In the genomic region with DNA sequence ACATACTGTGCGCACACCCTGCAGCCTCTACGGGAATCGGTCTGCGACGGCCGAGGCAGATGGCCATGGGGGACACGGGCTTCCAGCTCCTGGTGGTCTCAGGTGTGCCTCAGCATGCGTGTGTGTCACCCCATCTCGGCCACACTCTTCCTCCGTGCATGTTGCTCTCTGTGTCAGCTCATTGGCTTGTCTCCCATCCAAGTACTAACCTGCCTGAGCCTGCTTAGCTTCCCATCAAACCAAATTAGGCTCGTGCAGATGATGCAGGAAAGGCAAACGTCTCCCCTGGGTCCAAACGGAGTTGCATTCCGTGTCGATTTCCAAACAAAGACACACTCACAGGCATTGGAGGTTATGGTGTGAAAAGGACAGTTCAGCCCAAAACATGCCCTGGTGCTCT, we compare ENCODE assay signal across 13 mouse cellular contexts.
DNase-seq lines count a peak whose midpoint lies in the region; ATAC-seq and TF ChIP-seq lines count a peak whose summit lies in the region.
"Had no signal": no experiment of that assay in that cellular context is flagged by ENCODE, and none has a peak within 500 bp of the region (broad histone marks: within the 10 kb centered on the region; RNA-seq: fewer than 3 reads in every experiment).

No protein-coding gene starts in this region.

- H3K27ac ChIP-seq in embryonic facial prominence, embryonic 15.5 days (replicated peaks) = no peak overlapping the region
- peak overlapping the region; percentile 16; the same call in 1 of the 2 replicates for H3K27ac ChIP-seq in limb, embryonic 10.5 days
- no peak overlapping the region for H3K27ac ChIP-seq in kidney, embryonic 16.5 days (ENCODE audit: low read length)
- H3K27ac ChIP-seq: kidney, postnatal 0 days; limb, embryonic 12.5 days had no signal

- no peaks in the 10 kb centered on the region for H3K9me3 ChIP-seq in embryonic facial prominence, embryonic 15.5 days (replicated peaks)
- H3K9me3 ChIP-seq in limb, embryonic 10.5 days (replicated peaks) = no peaks in the 10 kb centered on the region
- H3K9me3 ChIP-seq in kidney, embryonic 16.5 days (ENCODE audit: low read length) = no peaks in the 10 kb centered on the region
- H3K9me3 ChIP-seq: heart, embryonic 12.5 days; limb, embryonic 12.5 days; megakaryocyte, embryonic 14.5 days had no signal

- TF ChIP-seq CTCF in brain, embryonic 14.5 days (IDR thresholded peaks at IDR 0.05; ENCODE audit: borderline replicate concordance, extremely low read depth, insufficient read depth, insufficient read length) = no peak

- intact Hi-C loops in gastrocnemius, postnatal 36 days (cut with DNase I) = no loop called here

- H3K27me3 ChIP-seq in embryonic facial prominence, embryonic 15.5 days = no peaks in the 10 kb centered on the region
- H3K27me3 ChIP-seq in limb, embryonic 10.5 days (ENCODE audit: low read depth, poor library complexity, severe bottlenecking) = no peaks in the 10 kb centered on the region
- H3K27me3 ChIP-seq in kidney, embryonic 16.5 days (ENCODE audit: insufficient read depth, low read length) = no peaks in the 10 kb centered on the region
- H3K27me3 ChIP-seq: heart, embryonic 12.5 days; limb, embryonic 12.5 days had no signal

- no peak overlapping the region for H3K4me3 ChIP-seq in embryonic facial prominence, embryonic 15.5 days (replicated peaks)
- H3K4me3 ChIP-seq in limb, embryonic 10.5 days = no peak overlapping the region
- H3K4me3 ChIP-seq in kidney, embryonic 16.5 days (ENCODE audit: low read length) = no peak overlapping the region
- H3K4me3 ChIP-seq: heart, embryonic 12.5 days; limb, embryonic 12.5 days; megakaryocyte, embryonic 14.5 days had no signal

- H3K4me2 ChIP-seq in embryonic facial prominence, embryonic 15.5 days (replicated peaks) = peak overlapping the region; percentile 23; the same call in 1 of the 2 replicates
- H3K4me2 ChIP-seq in kidney, embryonic 16.5 days (replicated peaks; ENCODE audit: low read depth, low read length) = no peak overlapping the region
- H3K4me2 ChIP-seq: heart, embryonic 12.5 days; limb, embryonic 12.5 days had no signal

- H3K4me1 ChIP-seq in embryonic facial prominence, embryonic 15.5 days = 0 out of 2 replicates have a peak, but pooled peaks cover 3% of the 10 kb centered on the region
- peaks cover 7% of the 10 kb centered on the region; the same call in 1 of the 2 replicates for H3K4me1 ChIP-seq in limb, embryonic 10.5 days
- peaks cover 12% of the 10 kb centered on the region for H3K4me1 ChIP-seq in kidney, embryonic 16.5 days (ENCODE audit: insufficient read depth, low read length)
- H3K4me1 ChIP-seq: limb, embryonic 12.5 days had no signal

- WGBS in embryonic facial prominence, embryonic 15.5 days = 55% methylated on average over 15 of the region's 15 CpGs
- 85% methylated on average over 15 of the region's 15 CpGs for WGBS in limb, embryonic 10.5 days
- WGBS in kidney, embryonic 16.5 days = 66% methylated on average over 15 of the region's 15 CpGs

- H3K9ac ChIP-seq in embryonic facial prominence, embryonic 15.5 days = no peak overlapping the region
- H3K9ac ChIP-seq in kidney, embryonic 16.5 days (replicated peaks; ENCODE audit: low read length) = no peak overlapping the region
- H3K9ac ChIP-seq: heart, embryonic 12.5 days; limb, embryonic 12.5 days; liver, postnatal 0 days had no signal

- peak; percentile 54 for DNase-seq in brain, embryonic 14.5 days (ENCODE audit: low read depth)
- no peak for DNase-seq in limb, embryonic 10.5 days (ENCODE audit: low spot score)
- DNase-seq in neural tube, embryonic 10.5 days (ENCODE audit: extremely low spot score, low spot score) = peak; percentile 33
- DNase-seq in gastrocnemius, postnatal 36 days = no peak
- DNase-seq in layer of hippocampus, postnatal 36 days = no peak
- DNase-seq in yolk sac, embryonic 10.5 days (ENCODE audit: low spot score) = no peak
- DNase-seq: liver, postnatal 0 days had no signal

- ATAC-seq in embryonic facial prominence, embryonic 15.5 days (ENCODE audit: insufficient number of reproducible peaks, low FRiP score, low TSS enrichment, low read depth) = peak; percentile 49; the same call in 1 of the 2 replicates
- no peak for ATAC-seq in kidney, embryonic 16.5 days (ENCODE audit: low FRiP score, low TSS enrichment)
- ATAC-seq: liver, postnatal 0 days had no signal

- no peaks in the 10 kb centered on the region for H3K36me3 ChIP-seq in embryonic facial prominence, embryonic 15.5 days
- H3K36me3 ChIP-seq in limb, embryonic 10.5 days = no peaks in the 10 kb centered on the region
- no peaks in the 10 kb centered on the region for H3K36me3 ChIP-seq in kidney, embryonic 16.5 days (ENCODE audit: insufficient read depth, low read length)
- H3K36me3 ChIP-seq: heart, embryonic 12.5 days; limb, embryonic 12.5 days had no signal

- TF ChIP-seq POLR2A in brain, embryonic 14.5 days (IDR thresholded peaks at IDR 0.05; ENCODE audit: borderline replicate concordance, extremely low read depth, insufficient read depth, insufficient read length, poor library complexity, severe bottlenecking) = no peak

Comparison
In these comparisons a context has a peak if more than half of its experiments do, and no peak if none do; other contexts are left out.
1. DNase-seq: peak in brain, embryonic 14.5 days (single experiment) and neural tube, embryonic 10.5 days (single experiment); none in limb, embryonic 10.5 days (single experiment), gastrocnemius, postnatal 36 days (0 of 2), layer of hippocampus, postnatal 36 days (0 of 2) and yolk sac, embryonic 10.5 days (single experiment).